Mouse (Mus musculus) neural tube, embryonic 15.5 days (tissue): ENCODE data around the gene Wnt10b. TPM values are rescaled to one million over a fixed set of nuclear protein-coding genes. Genes with fewer than 3 reads are reported as not detected.
A peak's percentile ranks its signal among the peaks of the same experiment; 100 is the strongest.
"Not testable (repeated sequence)": the region's sequence is repeated elsewhere in the genome, so short reads cannot be mapped to it uniquely, and the experiment has no call there.

Experiments
- ATAC-seq: fragments of 200-750 bp; cut with Nextera tagmentation; 2 replicates; pipeline ENCODE4 v1.8.0; 2017; ENCODE audit warnings: mild to moderate bottlenecking, moderate TSS enrichment, moderate library complexity; ENCODE audit not compliant: low FRiP score
- H3K27ac ChIP-seq: fragments of 300-500 bp; sonication (generic); replicated peaks from 2 replicates; pipeline ENCODE4 v1.5.1; 2015; ENCODE audit warnings: mild to moderate bottlenecking, inconsistent platforms
- H3K27me3 ChIP-seq: fragments of 300-500 bp; sonication (generic); replicated peaks from 2 replicates; pipeline ENCODE4 v1.6.1; 2015; ENCODE audit warnings: inconsistent platforms
- H3K36me3 ChIP-seq: fragments of 300-500 bp; sonication (generic); 2 replicates; pipeline ENCODE4 v1.6.1; 2015; ENCODE audit warnings: inconsistent platforms
- H3K4me1 ChIP-seq: fragments of 300-500 bp; sonication (generic); 2 replicates; pipeline ENCODE4 v1.6.1; 2015; ENCODE audit warnings: inconsistent platforms
- H3K4me2 ChIP-seq: fragments of 300-500 bp; sonication (generic); 2 replicates; pipeline ENCODE4 v1.6.1; 2015; ENCODE audit warnings: inconsistent platforms, mild to moderate bottlenecking, moderate library complexity
- H3K4me3 ChIP-seq: fragments of 300-500 bp; sonication (generic); replicated peaks from 2 replicates; pipeline ENCODE4 v1.5.1; 2015; ENCODE audit warnings: mild to moderate bottlenecking, inconsistent platforms
- H3K9ac ChIP-seq: fragments of 300-500 bp; sonication (generic); replicated peaks from 2 replicates; pipeline ENCODE4 v1.6.1; 2015; ENCODE audit warnings: mild to moderate bottlenecking, inconsistent platforms
- H3K9me3 ChIP-seq: fragments of 300-500 bp; sonication (generic); replicated peaks from 2 replicates; pipeline ENCODE4 v1.6.1; 2016; ENCODE audit warnings: inconsistent platforms
- WGBS: fragments of 180-500 bp; shearing (Covaris S2); methylation state at CpG from one replicate; pipeline ENCODE4 v1.1.7; 2015; ENCODE audit warnings: mixed read lengths; 5-methylcytosine and 5-hydroxymethylcytosine counted together
- polyA plus RNA-seq: library from polyadenylated mRNA; unstranded; fragments of >200 nt; fragmentation: Nextera tagmentation; extraction: Ambion mirVana; gene quantifications from 2 replicates; pipeline ENCODE4 v1.2.1, GENCODE M21; 2015

Wnt10b gene
- 0.08 and 0.72 TPM in 2 replicates for polyA plus RNA-seq

DNA sequence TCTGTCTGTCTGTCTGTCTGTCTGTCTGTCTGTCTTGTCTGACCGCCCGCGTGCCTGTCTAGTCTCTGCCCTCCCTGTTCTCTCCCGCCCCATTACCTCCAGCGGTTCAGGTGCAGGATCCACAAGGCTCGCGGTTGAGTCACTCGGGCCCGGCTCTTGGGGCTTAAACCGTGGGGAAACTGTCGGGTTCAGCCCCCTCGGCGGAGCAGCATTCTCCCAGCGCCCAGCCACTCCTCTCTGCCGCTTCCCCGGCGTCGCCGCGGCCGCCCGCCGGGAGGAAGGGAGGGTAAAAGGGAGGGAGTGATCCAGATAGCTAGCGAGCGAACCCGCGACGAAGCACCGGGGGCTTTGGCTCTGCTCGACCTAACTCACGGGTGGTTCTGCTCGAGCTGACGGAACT is at the start of gene Wnt10b:
Gene Wnt10b (minus strand): TSS at position 389 of the 400 bp plus-strand sequence.
- Histone ChIP-seq H3K4me2 (peak within 1 kb of the TSS; percentile 55), H3K4me1 (peaks cover 38% of the 10 kb centered on the region), H3K4me3 (peak within 1 kb of the TSS; percentile 29), H3K9me3 (no peaks in the 10 kb centered on the region), H3K36me3 (no peaks in the 10 kb centered on the region), H3K9ac (peak within 1 kb of the TSS; percentile 31; the same call in 1 of the 2 replicates), H3K27me3 (peaks cover 96% of the 10 kb centered on the region), H3K27ac (no peak within 1 kb of the TSS)
- under 1% methylated on average over 27 of the region's 33 CpGs for WGBS
- ATAC-seq: no peak

DNA sequence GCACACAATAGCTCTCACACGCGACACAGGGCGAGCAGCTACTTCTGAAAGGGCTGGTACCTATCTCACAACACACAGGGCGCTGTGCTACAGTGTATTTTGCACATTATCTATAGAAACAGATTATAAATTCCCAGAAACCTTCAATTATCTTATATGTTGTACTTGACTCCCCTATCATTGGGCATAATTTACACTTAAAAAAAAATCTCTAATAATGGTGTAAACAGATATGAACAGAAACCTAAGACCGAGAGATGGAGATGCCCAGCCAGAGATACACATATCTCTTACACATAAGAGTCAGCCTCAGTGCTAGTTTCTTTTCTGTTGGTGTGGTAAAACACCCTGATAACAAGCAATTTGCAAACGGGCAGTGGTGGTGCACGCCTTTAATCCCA is 49.7 kb upstream of the Wnt10b start:
- 91% methylated on average over 7 of the region's 7 CpGs for WGBS
- no peak overlapping the region for H3K27ac ChIP-seq
- no peaks in the 10 kb centered on the region for H3K27me3 ChIP-seq
- no peak overlapping the region for H3K9ac ChIP-seq
- H3K4me1 ChIP-seq: peaks cover 20% of the 10 kb centered on the region
- no peak overlapping the region for H3K4me2 ChIP-seq
- no peaks in the 10 kb centered on the region for H3K9me3 ChIP-seq
- no peak for ATAC-seq
- H3K36me3 ChIP-seq: peaks cover 20% of the 10 kb centered on the region
- no peak overlapping the region for H3K4me3 ChIP-seq

DNA sequence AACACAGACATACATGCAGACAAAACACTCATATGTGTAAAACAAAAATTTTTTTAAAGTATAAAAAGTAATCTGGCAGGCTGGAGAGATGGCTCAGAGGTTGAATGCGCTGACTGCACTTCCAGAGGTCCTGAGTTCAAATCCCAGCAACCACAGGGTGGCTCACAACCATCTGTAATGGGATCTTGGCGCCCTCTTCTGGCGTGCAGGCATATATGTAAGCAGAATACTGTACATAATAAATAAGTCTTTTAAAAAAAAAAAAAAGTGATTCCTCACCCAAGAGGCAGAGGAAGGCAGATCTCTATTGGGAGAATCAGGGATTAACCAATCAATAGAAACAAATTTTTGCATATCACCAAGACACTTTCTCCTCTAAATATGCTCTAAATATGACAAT is 45.5 kb upstream of the Wnt10b start:
- H3K4me3 ChIP-seq: no peak overlapping the region
- WGBS: 69% methylated on average over 3 of the region's 3 CpGs
- no peaks in the 10 kb centered on the region for H3K4me1 ChIP-seq
- peaks cover 27% of the 10 kb centered on the region for H3K36me3 ChIP-seq
- H3K4me2 ChIP-seq: no peak overlapping the region
- H3K9me3 ChIP-seq: no peaks in the 10 kb centered on the region
- no peak overlapping the region for H3K27ac ChIP-seq
- no peaks in the 10 kb centered on the region for H3K27me3 ChIP-seq
- H3K9ac ChIP-seq: no peak overlapping the region
- ATAC-seq: no peak

DNA sequence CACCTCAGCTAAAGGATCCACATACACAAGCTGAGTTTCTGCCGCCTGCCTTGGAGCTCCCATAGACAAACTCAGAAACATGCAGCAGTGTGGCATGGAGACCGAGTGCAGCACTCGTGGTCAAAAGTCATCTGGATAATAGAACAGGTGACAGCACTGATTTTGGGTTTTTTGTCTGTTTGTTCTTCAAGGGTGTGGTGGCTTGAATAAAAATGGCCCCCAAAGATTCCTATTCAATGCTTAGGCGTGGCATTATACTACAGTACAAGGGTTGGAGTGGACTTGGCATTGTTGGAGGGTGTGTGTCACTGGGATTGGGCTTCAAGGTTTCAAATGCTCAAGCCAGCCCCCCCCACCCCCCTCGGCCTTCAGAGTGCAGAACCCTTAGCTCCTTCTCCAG is 44.2 kb upstream of the Wnt10b start:
- H3K4me3 ChIP-seq: no peak overlapping the region
- WGBS: 98% methylated on average over 5 of the region's 5 CpGs

DNA sequence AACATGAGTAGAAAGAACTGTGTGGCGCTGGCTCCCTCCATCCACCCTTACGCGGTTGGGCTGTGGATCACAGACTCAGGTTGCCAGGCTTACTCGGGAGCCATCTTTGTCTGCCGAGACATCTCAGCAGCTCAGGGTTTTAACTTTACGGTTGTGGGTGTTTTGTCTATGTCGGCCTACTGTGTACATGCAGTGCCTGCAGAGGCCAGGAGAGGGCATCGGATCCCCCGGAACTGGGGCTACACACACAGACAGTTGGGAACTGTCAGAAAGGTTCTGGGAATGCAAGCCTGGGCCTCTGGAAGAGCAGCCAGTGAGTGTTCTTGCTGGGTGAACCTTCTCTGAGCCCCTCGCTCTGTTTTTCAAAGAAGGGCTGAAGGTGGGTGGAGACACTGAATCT is 43.5 kb upstream of the Wnt10b start:
- Histone ChIP-seq H3K27ac (no peak overlapping the region), H3K27me3 (no peaks in the 10 kb centered on the region), H3K9me3 (no peaks in the 10 kb centered on the region), H3K36me3 (peaks cover 27% of the 10 kb centered on the region), H3K4me2 (no peak overlapping the region), H3K9ac (no peak overlapping the region), H3K4me1 (no peaks in the 10 kb centered on the region), H3K4me3 (no peak overlapping the region)
- WGBS: 33% methylated on average over 10 of the region's 10 CpGs
- no peak for ATAC-seq

More for the DNA sequence above, 44.2 kb upstream of the Wnt10b start:
- Histone ChIP-seq H3K36me3 (peaks cover 27% of the 10 kb centered on the region), H3K27ac (no peak overlapping the region), H3K9me3 (no peaks in the 10 kb centered on the region), H3K27me3 (no peaks in the 10 kb centered on the region), H3K4me1 (no peaks in the 10 kb centered on the region), H3K4me2 (no peak overlapping the region), H3K9ac (no peak overlapping the region)
- ATAC-seq: no peak

DNA sequence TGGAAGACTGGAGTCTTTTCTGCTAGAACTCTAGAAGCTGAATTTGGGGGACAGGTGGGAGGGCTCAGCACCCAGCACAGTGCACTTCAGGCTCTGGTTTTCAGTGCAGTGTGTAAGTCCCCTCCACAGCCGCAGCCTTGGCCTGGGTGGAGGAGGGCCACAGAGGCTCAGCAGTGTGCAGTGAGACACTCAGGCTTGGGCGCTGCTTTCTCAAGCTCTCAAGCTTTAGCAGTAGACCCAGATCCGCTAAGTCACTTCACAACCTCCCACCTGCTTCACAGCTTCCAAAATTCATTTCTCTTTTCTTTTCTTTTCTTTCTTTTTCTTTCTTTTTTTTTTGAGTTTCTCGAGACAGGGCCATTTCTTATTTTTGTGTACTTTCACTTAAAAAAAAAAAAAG is 43.0 kb upstream of the Wnt10b start:
- H3K9ac ChIP-seq: no peak overlapping the region
- H3K27ac ChIP-seq: no peak overlapping the region
- ATAC-seq: no peak
- no peaks in the 10 kb centered on the region for H3K27me3 ChIP-seq
- no peak overlapping the region for H3K4me3 ChIP-seq
- no peaks in the 10 kb centered on the region for H3K9me3 ChIP-seq
- peaks cover 27% of the 10 kb centered on the region for H3K36me3 ChIP-seq
- 91% methylated on average over 4 of the region's 4 CpGs for WGBS
- H3K4me1 ChIP-seq: no peaks in the 10 kb centered on the region
- no peak overlapping the region for H3K4me2 ChIP-seq

DNA sequence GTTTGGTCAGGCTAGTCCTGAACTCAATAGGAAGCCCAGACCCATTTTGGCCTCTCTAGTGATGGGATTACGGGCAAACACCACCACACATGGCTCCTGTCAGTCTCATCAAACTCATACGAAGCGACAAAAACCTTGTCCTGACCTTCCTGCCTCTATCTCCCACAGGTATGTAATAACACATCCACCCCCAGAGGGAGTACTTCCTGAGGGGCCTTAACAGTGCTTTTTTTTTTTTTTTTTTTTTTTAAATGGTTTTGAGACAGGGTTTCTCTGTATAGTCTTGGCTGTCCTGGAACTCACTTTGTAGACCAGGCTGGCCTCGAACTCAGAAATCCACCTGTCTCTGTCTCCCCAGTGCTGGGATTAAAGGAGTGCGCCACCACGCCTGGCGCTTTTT is 40.2 kb upstream of the Wnt10b start:
- Histone ChIP-seq H3K4me2 (no peak overlapping the region), H3K4me3 (no peak overlapping the region), H3K36me3 (peaks cover 33% of the 10 kb centered on the region), H3K9ac (no peak overlapping the region), H3K9me3 (no peaks in the 10 kb centered on the region), H3K4me1 (no peaks in the 10 kb centered on the region), H3K27ac (no peak overlapping the region), H3K27me3 (no peaks in the 10 kb centered on the region)
- 96% methylated on average over 7 of the region's 7 CpGs for whole genome bisulfite sequencing
- no peak for ATAC-seq

DNA sequence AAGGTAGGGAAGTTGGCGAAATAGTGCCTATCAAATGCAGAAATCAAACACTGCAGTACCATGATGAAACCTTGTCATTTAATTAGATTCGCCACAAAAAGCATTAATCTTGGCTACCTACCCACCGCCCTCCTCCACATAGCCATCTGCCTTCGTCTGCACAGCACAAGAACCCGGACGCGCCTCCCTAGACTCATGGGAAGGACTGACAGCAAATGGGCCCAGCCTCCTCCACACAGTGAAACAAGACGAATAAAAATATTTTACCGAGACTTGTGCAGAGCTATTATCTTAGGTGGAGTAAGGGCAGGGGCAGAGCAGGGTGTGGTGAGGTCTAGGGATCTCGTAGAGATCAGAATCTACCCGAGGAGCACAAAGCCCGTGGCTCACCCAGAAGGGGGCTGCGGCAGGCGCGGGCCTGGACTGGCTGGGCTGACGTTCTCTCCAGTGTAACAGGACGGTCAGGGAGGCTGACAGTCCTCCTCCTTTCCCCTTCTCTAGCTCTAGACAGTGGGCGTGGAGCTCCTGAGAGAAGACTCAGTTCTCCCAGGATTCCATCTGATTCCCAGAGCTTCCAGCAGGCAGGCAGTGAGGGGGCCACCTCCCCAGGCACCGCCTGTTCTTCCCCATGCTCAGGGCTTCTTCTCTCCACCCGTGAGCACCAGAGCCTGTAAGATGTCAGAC is 34.9 kb upstream of the Wnt10b start:
- Histone ChIP-seq H3K4me1 (peaks cover 13% of the 10 kb centered on the region), H3K9me3 (no peaks in the 10 kb centered on the region), H3K9ac (no peak overlapping the region), H3K27me3 (peaks cover 27% of the 10 kb centered on the region), H3K36me3 (peaks cover 33% of the 10 kb centered on the region), H3K27ac (no peak overlapping the region), H3K4me2 (no peak overlapping the region), H3K4me3 (no peak overlapping the region)
- WGBS: 85% methylated on average over 20 of the region's 20 CpGs
- ATAC-seq: no peak

DNA sequence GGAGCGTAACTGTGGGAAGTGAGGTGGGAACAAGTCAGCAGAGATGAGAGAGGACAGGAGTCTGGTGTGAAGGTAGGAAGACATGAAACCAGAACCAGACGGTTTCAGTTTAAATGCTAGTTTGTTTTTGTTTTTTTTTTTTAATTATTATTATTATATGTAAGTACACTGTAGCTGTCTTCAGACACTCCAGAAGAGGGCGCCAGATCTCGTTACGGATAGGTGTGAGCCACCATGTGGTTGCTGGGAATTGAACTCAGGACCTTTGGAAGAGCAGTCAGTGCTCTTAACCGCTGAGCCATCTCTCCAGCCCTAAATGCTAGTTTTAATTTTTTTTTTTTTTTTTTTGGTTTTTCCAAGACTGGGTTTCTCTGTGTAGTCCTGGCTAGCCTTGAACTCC is 32.3 kb upstream of the Wnt10b start:
- Histone ChIP-seq H3K27me3 (peaks cover 52% of the 10 kb centered on the region), H3K4me1 (peaks cover 40% of the 10 kb centered on the region), H3K36me3 (peaks cover 27% of the 10 kb centered on the region)
- ATAC-seq, H3K4me2 ChIP-seq, H3K27ac ChIP-seq, H3K9me3 ChIP-seq, H3K9ac ChIP-seq, H3K4me3 ChIP-seq: not testable (repeated sequence)
- WGBS: 65% methylated on average over 6 of the region's 6 CpGs

DNA sequence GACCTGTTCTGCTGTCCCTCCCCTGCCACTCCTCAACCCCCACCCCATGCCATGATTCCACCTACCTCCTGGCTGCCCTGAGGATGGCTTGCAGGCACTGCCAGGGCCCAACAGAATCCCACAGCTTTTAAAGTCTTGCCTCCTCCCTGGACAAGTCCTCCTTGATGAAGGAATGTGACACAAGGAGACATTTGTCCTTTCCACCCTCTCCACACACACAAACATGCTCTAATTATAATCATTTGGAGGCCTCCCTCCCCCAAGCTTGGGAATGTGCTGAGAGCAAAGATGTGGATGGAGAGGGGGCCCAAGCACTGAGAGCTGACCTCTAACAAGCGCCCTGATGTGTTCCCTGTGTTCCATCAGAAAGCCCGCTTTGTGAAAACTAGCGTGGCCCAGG is 31.4 kb upstream of the Wnt10b start, which contains the start of gene Ddn:
Gene Ddn (minus strand): TSS at position 101 of the 400 bp plus-strand sequence.
- H3K4me1 ChIP-seq: peaks cover 48% of the 10 kb centered on the region
- no peak within 1 kb of the TSS for H3K27ac ChIP-seq
- 50% methylated on average over 3 of the region's 3 CpGs for WGBS
- H3K4me3 ChIP-seq: peak within 1 kb of the TSS; percentile 49
- H3K9me3 ChIP-seq: no peaks in the 10 kb centered on the region
- ATAC-seq: no peak
- H3K36me3 ChIP-seq: peaks cover 23% of the 10 kb centered on the region
- peaks cover 61% of the 10 kb centered on the region for H3K27me3 ChIP-seq
- peak within 1 kb of the TSS; percentile 93 for H3K4me2 ChIP-seq
- no peak within 1 kb of the TSS for H3K9ac ChIP-seq

DNA sequence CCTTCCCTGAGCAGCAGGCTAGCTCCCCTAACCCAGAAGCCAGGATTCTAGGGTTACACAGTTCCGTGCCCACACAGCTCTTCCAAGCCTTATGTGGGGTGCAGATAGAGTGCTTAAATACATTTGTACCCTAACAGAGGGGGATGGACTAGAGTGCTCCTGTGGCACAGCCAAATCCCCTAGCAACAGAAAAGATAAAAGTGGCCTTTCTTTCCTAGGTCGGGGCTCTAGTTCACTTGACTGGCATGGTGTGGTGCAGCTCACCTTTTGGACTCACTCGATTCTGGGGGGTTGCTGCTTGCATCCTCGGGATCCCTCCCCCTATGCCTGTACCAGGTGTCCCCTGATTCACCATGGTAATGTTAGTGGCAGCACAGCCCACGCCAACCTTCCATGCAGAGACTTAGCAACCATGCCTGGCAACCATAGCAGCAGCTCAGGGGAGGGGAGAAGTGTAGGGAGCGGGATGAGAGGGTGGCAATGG is 30.7 kb upstream of the Wnt10b start:
- WGBS: 5% methylated on average over 6 of the region's 6 CpGs
- ATAC-seq: no peak
- Histone ChIP-seq H3K27ac (no peak overlapping the region), H3K27me3 (peaks cover 66% of the 10 kb centered on the region), H3K4me2 (peak overlapping the region; percentile 93), H3K36me3 (peaks cover 16% of the 10 kb centered on the region), H3K4me3 (peak overlapping the region; percentile 49), H3K9me3 (no peaks in the 10 kb centered on the region), H3K9ac (no peak overlapping the region), H3K4me1 (peaks cover 54% of the 10 kb centered on the region)

DNA sequence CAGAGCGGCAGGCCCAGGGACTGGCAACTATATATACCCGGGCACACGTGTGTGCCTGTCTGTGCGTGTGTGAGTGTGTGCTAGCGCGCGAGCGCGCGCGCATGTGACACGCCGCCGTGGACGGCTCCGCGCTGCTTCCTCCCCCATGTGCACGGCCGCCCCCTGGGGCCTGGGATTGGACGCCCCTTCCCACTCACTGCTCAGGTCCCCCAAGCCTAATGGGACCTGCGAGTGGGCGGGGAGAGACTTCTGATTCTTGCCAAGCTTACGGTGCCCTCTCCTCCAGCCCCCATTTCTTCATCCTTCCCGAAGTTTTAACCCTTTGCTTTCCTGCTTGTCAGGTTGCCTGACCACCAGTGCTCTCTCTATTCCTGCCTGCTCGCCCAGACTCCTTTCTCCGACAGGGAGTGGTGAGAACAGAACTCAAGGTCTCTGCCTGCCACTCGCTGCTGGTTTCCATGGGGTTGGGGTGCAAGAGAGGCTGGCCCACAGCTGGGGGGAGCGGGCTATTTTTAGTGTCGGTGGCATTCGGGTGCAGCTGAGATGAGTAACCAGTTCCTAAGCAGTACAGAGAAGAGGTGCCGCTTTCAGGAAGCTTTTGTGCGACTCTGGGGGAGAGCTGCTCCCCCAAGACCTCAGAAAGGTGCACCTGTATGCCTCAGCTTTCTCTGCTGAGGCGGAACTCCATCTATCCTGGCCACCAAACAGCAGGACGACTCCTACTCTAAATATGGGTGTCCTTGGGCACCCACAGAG is 30.1 kb upstream of the Wnt10b start:
- ATAC-seq: peak; percentile 46
- peaks cover 72% of the 10 kb centered on the region for H3K27me3 ChIP-seq
- H3K9me3 ChIP-seq: no peaks in the 10 kb centered on the region
- H3K4me1 ChIP-seq: peaks cover 54% of the 10 kb centered on the region
- H3K9ac ChIP-seq: peak overlapping the region; percentile 36
- H3K4me3 ChIP-seq: peak overlapping the region; percentile 49
- peaks cover 10% of the 10 kb centered on the region for H3K36me3 ChIP-seq
- H3K4me2 ChIP-seq: peak overlapping the region; percentile 93
- no peak overlapping the region for H3K27ac ChIP-seq
- WGBS: 2% methylated on average over 34 of the region's 34 CpGs
